Mouse (Mus musculus) G1E (cell line): ENCODE data around the gene Pnck. TPM values are rescaled to one million over a fixed set of nuclear protein-coding genes. Genes with fewer than 3 reads are reported as not detected.

Experiments
- ATAC-seq: 2 replicates; pipeline ENCODE4 v1.8.0; 2016; ENCODE audit warnings: mild to moderate bottlenecking; ENCODE audit not compliant: insufficient number of reproducible peaks, poor library complexity, low FRiP score, severe bottlenecking; ENCODE audit errors: extremely low read depth
- DNase-seq: peaks from one replicate; pipeline ENCODE4 v3.0.0; 2012; ENCODE audit warnings: low spot score
- H3K27me3 ChIP-seq: 2 replicates; pipeline ENCODE4 v1.6.1; 2012; ENCODE audit warnings: mild to moderate bottlenecking, low read length, inconsistent platforms; ENCODE audit not compliant: insufficient read depth
- H3K36me3 ChIP-seq: replicated peaks from 2 replicates; pipeline ENCODE3; 2012; ENCODE audit warnings: mild to moderate bottlenecking, inconsistent platforms
- H3K4me1 ChIP-seq: 2 replicates; pipeline ENCODE4 v1.6.1; 2012; ENCODE audit warnings: low read depth, low read length, inconsistent platforms, mixed read lengths; ENCODE audit not compliant: insufficient read depth
- H3K4me3 ChIP-seq: 2 replicates; pipeline ENCODE4 v1.5.1; 2012; ENCODE audit warnings: low read depth, mild to moderate bottlenecking, inconsistent platforms, low read length, moderate library complexity, mixed read lengths
- H3K9me3 ChIP-seq: replicated peaks from 2 replicates; pipeline ENCODE4 v1.6.1; 2012; ENCODE audit warnings: inconsistent platforms
- CTCF ChIP-seq: IDR thresholded peaks from 2 replicates; pipeline ENCODE4 v1.5.1; 2012; ENCODE audit warnings: low read depth, low read length, inconsistent platforms, mixed read lengths
- GATA1 ChIP-seq: IDR thresholded peaks from 2 replicates; pipeline ENCODE4 v1.6.1; 2012; ENCODE audit warnings: borderline replicate concordance, low read length, inconsistent platforms, mixed read lengths
- GATA2 ChIP-seq: IDR thresholded peaks from 2 replicates; pipeline ENCODE4 v1.6.1; 2012; ENCODE audit warnings: low read depth, low read length, inconsistent platforms, borderline replicate concordance
- POLR2AphosphoS5 ChIP-seq: IDR thresholded peaks from 2 replicates; pipeline ENCODE4 v1.6.1; 2012; ENCODE audit warnings: low read depth, low read length, inconsistent platforms; ENCODE audit not compliant: insufficient replicate concordance
- TAL1 ChIP-seq: conservative IDR thresholded peaks from 2 replicates; pipeline ENCODE4 v1.6.1; 2012; ENCODE audit warnings: low read depth, low read length, inconsistent platforms, mixed read lengths
- polyA plus RNA-seq: library from polyadenylated mRNA; stranded (reverse); fragments of >175 nt; gene quantifications from 2 replicates; pipeline ENCODE4 v1.2.3, GENCODE M21; 2012
- total RNA-seq, 2 experiments: library from RNA; stranded (forward) in 1 of 2; stranded (reverse) in 1 of 2; fragments of 200-1000 nt in 1 of 2; fragments of >200 nt in 1 of 2; fragmentation: Nextera tagmentation in 1 of 2; gene quantifications; 2 replicates each; pipeline ENCODE4 v1.2.3; 2014 to 2017

The Pnck gene
- total and polyA plus RNA-seq, 3 experiments: not detected

GRCm38 (mm10) chrX:73676668-73677067, 16.8 kb upstream of the Pnck start:
- Histone ChIP-seq H3K4me3 (no peak overlapping the region), H3K9me3 (no peaks in the 10 kb centered on the region), H3K4me1 (peaks cover 16% of the 10 kb centered on the region), H3K27me3 (peaks cover 13% of the 10 kb centered on the region; the same call in 1 of the 2 replicates), H3K36me3 (peaks cover 39% of the 10 kb centered on the region)
- no peak for ATAC-seq
- TF ChIP-seq CTCF (no peak), TAL1 (no peak), POLR2AphosphoS5 (no peak), GATA2 (no peak), GATA1 (no peak)
- no peak for DNase-seq

- Histone ChIP-seq H3K4me3 (no peak overlapping the region), H3K4me1 (peaks cover 16% of the 10 kb centered on the region), H3K36me3 (peaks cover 26% of the 10 kb centered on the region), H3K27me3 (peaks cover 13% of the 10 kb centered on the region; the same call in 1 of the 2 replicates), H3K9me3 (no peaks in the 10 kb centered on the region)
- TF ChIP-seq CTCF (no peak), POLR2AphosphoS5 (no peak), GATA1 (no peak), GATA2 (no peak), TAL1 (no peak)
- no peak for DNase-seq
- ATAC-seq: no peak; the same call in 1 of the 2 replicates
These were observed 15.3 kb upstream of the Pnck start for GRCm38 (mm10) chrX:73675231-73675630.

- TF ChIP-seq GATA1: no peak
- no peak for TF ChIP-seq POLR2AphosphoS5
- no peak for TF ChIP-seq CTCF
- TF ChIP-seq GATA2: no peak
- no peak for TF ChIP-seq TAL1
- ATAC-seq: no peak
- H3K27me3 ChIP-seq: peaks cover 13% of the 10 kb centered on the region; the same call in 1 of the 2 replicates
These were observed 14.2 kb upstream of the Pnck start for GRCm38 (mm10) chrX:73673968-73674661.

GRCm38 (mm10) chrX:73673619-73673967, 13.7 kb upstream of the Pnck start:
- peaks cover 16% of the 10 kb centered on the region for H3K4me1 ChIP-seq
- peak overlapping the region; percentile 69; the same call in 1 of the 2 replicates for H3K4me3 ChIP-seq
- no peak for TF ChIP-seq GATA1
- no peak for TF ChIP-seq GATA2
- TF ChIP-seq TAL1: no peak
- TF ChIP-seq CTCF: no peak
- no peak for TF ChIP-seq POLR2AphosphoS5

More at GRCm38 (mm10) chrX:73673968-73674661, 14.2 kb upstream of the Pnck start:
- Histone ChIP-seq H3K9me3 (no peaks in the 10 kb centered on the region), H3K4me1 (peaks cover 16% of the 10 kb centered on the region), H3K36me3 (peaks cover 15% of the 10 kb centered on the region), H3K4me3 (peak overlapping the region; percentile 69; the same call in 1 of the 2 replicates)
- no peak for DNase-seq

GRCm38 (mm10) chrX:73672879-73673618, 13.1 kb upstream of the Pnck start, which contains the start of gene Slc6a8:
Gene Slc6a8 (plus strand): TSS chrX:73673150.
- DNase-seq (peak; percentile 48), ATAC-seq (no peak)
- peaks cover 13% of the 10 kb centered on the region; the same call in 1 of the 2 replicates for H3K27me3 ChIP-seq

More at GRCm38 (mm10) chrX:73673619-73673967, 13.7 kb upstream of the Pnck start:
- ATAC-seq (no peak), DNase-seq (peak; percentile 18)
- Histone ChIP-seq H3K36me3 (peaks cover 9% of the 10 kb centered on the region), H3K27me3 (peaks cover 13% of the 10 kb centered on the region; the same call in 1 of the 2 replicates), H3K9me3 (no peaks in the 10 kb centered on the region)

GRCm38 (mm10) chrX:73672031-73672431, 12.1 kb upstream of the Pnck start:
- peak; percentile 30 for DNase-seq
- Histone ChIP-seq H3K4me3 (no peak overlapping the region), H3K27me3 (peaks cover 13% of the 10 kb centered on the region; the same call in 1 of the 2 replicates), H3K4me1 (peaks cover 16% of the 10 kb centered on the region), H3K36me3 (peaks cover 3% of the 10 kb centered on the region), H3K9me3 (no peaks in the 10 kb centered on the region)
- peak; percentile 67 for ATAC-seq
- no peak for TF ChIP-seq TAL1
- peak; percentile 14; the same call in 1 of the 2 replicates for TF ChIP-seq CTCF

More at GRCm38 (mm10) chrX:73672879-73673618, 13.1 kb upstream of the Pnck start, which contains the start of gene Slc6a8:
- TF ChIP-seq CTCF: no peak
- TF ChIP-seq GATA2: no peak
- TF ChIP-seq POLR2AphosphoS5: no peak
- no peak for TF ChIP-seq TAL1
- no peak for TF ChIP-seq GATA1
- peaks cover 7% of the 10 kb centered on the region for H3K36me3 ChIP-seq
- peaks cover 16% of the 10 kb centered on the region for H3K4me1 ChIP-seq
- H3K4me3 ChIP-seq: peak within 1 kb of the TSS; percentile 69
- H3K9me3 ChIP-seq: no peaks in the 10 kb centered on the region
